Mouse (Mus musculus): ENCODE measurements around the gene Gm11114.

DNA sequence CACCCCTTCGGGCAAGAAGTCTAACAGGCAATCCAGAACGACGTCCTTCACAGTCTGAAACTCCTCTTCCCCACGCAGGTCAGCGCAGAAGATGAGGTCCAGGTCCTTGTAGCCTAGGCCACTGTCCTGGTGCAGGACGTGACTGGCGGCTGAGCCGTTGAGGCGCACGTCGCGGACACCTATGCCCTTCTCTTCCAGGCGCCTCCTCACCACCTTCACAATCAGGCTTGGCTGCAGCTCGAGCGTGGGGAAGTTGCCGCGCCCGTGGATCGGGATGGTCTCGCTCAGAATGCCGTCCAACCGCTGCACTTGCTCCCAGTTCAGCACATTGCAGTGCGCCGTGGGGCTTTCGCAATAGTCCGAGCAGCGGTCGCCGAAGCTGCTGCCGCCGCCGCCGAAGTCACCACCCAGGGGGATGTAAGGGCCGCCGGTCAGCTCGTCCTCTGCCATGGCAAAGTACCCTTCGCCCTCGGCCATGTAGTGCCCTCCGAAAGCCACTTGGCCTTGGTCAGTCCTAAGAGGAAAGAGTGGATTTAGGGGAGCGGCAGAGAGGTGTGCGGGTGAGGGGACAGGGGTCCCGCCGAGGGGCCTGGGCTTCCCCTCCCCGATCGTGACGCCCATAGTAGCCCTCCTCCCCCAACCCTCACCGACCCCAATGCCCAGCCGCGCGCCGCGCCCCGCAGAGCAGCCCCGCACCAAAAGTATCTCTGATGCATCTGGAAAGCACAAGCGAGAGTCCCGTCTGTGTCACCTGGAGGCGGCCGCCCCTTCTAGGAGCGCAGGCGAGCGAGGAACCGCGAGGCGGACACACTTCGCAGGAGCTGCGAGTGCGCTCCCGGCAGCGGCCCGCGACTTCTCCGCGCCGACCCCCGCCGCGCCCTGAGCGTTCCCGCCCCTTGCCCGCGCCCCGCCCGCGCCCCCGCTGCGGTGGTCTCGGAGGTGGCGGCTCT is 14.0 kb downstream of the Gm11114 start:
- no peak for TF ChIP-seq POLR2A (IDR thresholded peaks at IDR 0.05; ENCODE audit: insufficient read depth, low read depth, low read length)
- TF ChIP-seq CTCF (IDR thresholded peaks at IDR 0.05), result no peak

Data from heart, adult 2 months (tissue).